Comparison of ENCODE assay signal across 24 mouse cellular contexts in the genomic region with DNA sequence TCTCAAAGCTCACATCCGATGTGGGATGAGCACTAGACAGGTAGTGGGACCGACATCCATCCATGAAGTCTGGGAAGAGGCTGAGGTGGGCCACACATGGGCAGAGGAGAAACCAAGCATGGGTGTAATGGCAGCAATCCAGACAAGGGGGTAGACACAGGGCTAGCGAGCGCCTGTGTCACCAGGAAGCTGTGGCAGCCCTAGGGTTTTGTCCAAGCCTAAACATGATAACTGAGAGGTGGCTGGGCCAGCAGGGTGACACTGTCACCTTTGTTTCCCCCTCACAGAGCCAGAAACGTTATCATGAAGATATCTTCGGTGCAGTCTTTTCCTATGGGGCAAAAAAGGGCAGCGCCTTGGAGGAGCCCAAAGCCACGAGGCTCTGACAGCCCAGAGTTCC. TPM values are rescaled to one million over a fixed set of nuclear protein-coding genes. Genes with fewer than 3 reads are reported as not detected.
"Had no signal": no experiment of that assay in that cellular context is flagged by ENCODE, and none has a peak within 500 bp of the region (broad histone marks: within the 10 kb centered on the region; RNA-seq: fewer than 3 reads in every experiment).

No protein-coding gene starts in this region.

- H3K27ac ChIP-seq: embryonic facial prominence, embryonic 10.5 days; embryonic facial prominence, embryonic 12.5 days; embryonic facial prominence, embryonic 13.5 days; embryonic facial prominence, embryonic 15.5 days; forebrain, embryonic 10.5 days; forebrain, embryonic 12.5 days; forebrain, embryonic 13.5 days; forebrain, embryonic 15.5 days; gastrocnemius, adult 2 months; heart, adult 2 months had no signal

- H3K9me3 ChIP-seq: embryonic facial prominence, embryonic 10.5 days; embryonic facial prominence, embryonic 12.5 days; embryonic facial prominence, embryonic 13.5 days; embryonic facial prominence, embryonic 15.5 days; forebrain, embryonic 10.5 days; forebrain, embryonic 12.5 days; forebrain, embryonic 13.5 days; forebrain, embryonic 15.5 days had no signal

- H3K4me3 ChIP-seq: embryonic facial prominence, embryonic 10.5 days; embryonic facial prominence, embryonic 12.5 days; embryonic facial prominence, embryonic 13.5 days; embryonic facial prominence, embryonic 15.5 days; erythroblast, embryonic 14.5 days; forebrain, embryonic 10.5 days; forebrain, embryonic 12.5 days; forebrain, embryonic 13.5 days; forebrain, embryonic 15.5 days; gastrocnemius, adult 2 months; heart, adult 2 months had no signal

- H3K4me2 ChIP-seq: embryonic facial prominence, embryonic 12.5 days; embryonic facial prominence, embryonic 13.5 days; embryonic facial prominence, embryonic 15.5 days; forebrain, embryonic 12.5 days; forebrain, embryonic 13.5 days; forebrain, embryonic 15.5 days had no signal

- ATAC-seq: forebrain, embryonic 13.5 days; forebrain, embryonic 14.5 days; forebrain, embryonic 15.5 days; forebrain, embryonic 16.5 days; forebrain, postnatal 0 days had no signal

- H3K4me1 ChIP-seq: embryonic facial prominence, embryonic 10.5 days; embryonic facial prominence, embryonic 12.5 days; embryonic facial prominence, embryonic 13.5 days; embryonic facial prominence, embryonic 15.5 days; forebrain, embryonic 10.5 days; forebrain, embryonic 12.5 days; forebrain, embryonic 13.5 days; forebrain, embryonic 15.5 days had no signal

- H3K27me3 ChIP-seq: embryonic facial prominence, embryonic 15.5 days; forebrain, embryonic 13.5 days; forebrain, embryonic 15.5 days had no signal

- H3K9ac ChIP-seq: embryonic facial prominence, embryonic 12.5 days; embryonic facial prominence, embryonic 13.5 days; embryonic facial prominence, embryonic 15.5 days; forebrain, embryonic 12.5 days; forebrain, embryonic 13.5 days; forebrain, embryonic 15.5 days; forebrain, postnatal 0 days had no signal

- DNase-seq: cerebellum, adult 2 months; cerebellum, adult 8-10 months; cerebellum, adult 9-10 months; cerebellum, adult 9-11 months; cerebellum, postnatal 36 days; gastrocnemius, postnatal 14 days; gastrocnemius, postnatal 25 days; gastrocnemius, postnatal 36 days had no signal

- H3K36me3 ChIP-seq: embryonic facial prominence, embryonic 10.5 days; embryonic facial prominence, embryonic 12.5 days; embryonic facial prominence, embryonic 13.5 days; embryonic facial prominence, embryonic 15.5 days; forebrain, embryonic 10.5 days; forebrain, embryonic 12.5 days; forebrain, embryonic 15.5 days had no signal

RNA-seq across cellular contexts. Expression of a gene that starts 38.8 kb away (rescaled TPM):
- total RNA-seq: common myeloid progenitor, adult 5-6 weeks; granulocyte monocyte progenitor cell, adult 5-6 weeks had no signal
- polyA plus RNA-seq: erythroblast, embryonic 14.5 days had no signal
